ENCODE assay signal across 16 mouse cellular contexts in genomic region chr6:121371197-121371980, GRCm38 (mm10). TPM values are rescaled to one million over a fixed set of nuclear protein-coding genes. Genes with fewer than 3 reads are reported as not detected.
DNase-seq lines count a peak whose midpoint lies in the region; TF ChIP-seq lines count a peak whose summit lies in the region.
"Had no signal": no experiment of that assay in that cellular context is flagged by ENCODE, and none has a peak within 500 bp of the region (broad histone marks: within the 10 kb centered on the region; RNA-seq: fewer than 3 reads in every experiment).

No protein-coding gene starts in this region.

- no peak overlapping the region for H3K4me3 ChIP-seq in heart, embryonic 10.5 days
- no peak overlapping the region for H3K4me3 ChIP-seq in olfactory bulb, adult 2 months (ENCODE audit: insufficient read depth, low read depth, low read length)
- H3K4me3 ChIP-seq: heart, embryonic 13.5 days; hindbrain, embryonic 15.5 days; liver, embryonic 15.5 days; midbrain, embryonic 13.5 days had no signal

- H3K36me3 ChIP-seq in heart, embryonic 10.5 days: no peaks in the 10 kb centered on the region
- H3K36me3 ChIP-seq: heart, embryonic 13.5 days; hindbrain, embryonic 15.5 days; liver, embryonic 15.5 days; midbrain, embryonic 13.5 days had no signal

- no peak overlapping the region for H3K27ac ChIP-seq in heart, embryonic 10.5 days
- H3K27ac ChIP-seq in olfactory bulb, adult 2 months (ENCODE audit: insufficient read depth, low read depth, low read length): peak overlapping the region; percentile 2; the same call in 1 of the 2 replicates
- H3K27ac ChIP-seq: heart, embryonic 13.5 days; hindbrain, embryonic 15.5 days; liver, embryonic 15.5 days; macrophage; midbrain, embryonic 13.5 days had no signal

- DNase-seq in adrenal gland, adult 2 months: peak; percentile 29
- no peak for DNase-seq in adrenal gland, adult 18-20 months (ENCODE audit: low spot score in 2 of 2)
- DNase-seq in heart, adult 9 months (ENCODE audit: low spot score in 2 of 2): peak; percentile 47 to 53
- DNase-seq in heart, embryonic 10.5 days (ENCODE audit: low spot score): no peak
- DNase-seq in right cerebral cortex, adult 18-20 months: peak; percentile 34
- DNase-seq in right cerebral cortex, postnatal 10 days (ENCODE audit: low spot score in 2 of 2): no peak
- DNase-seq in cerebellum, adult 11 months: no peak
- DNase-seq: cerebellum, adult 9-10 months; embryo, embryonic 11 days had no signal

- no peak for TF ChIP-seq POLR2A in olfactory bulb, adult 2 months (IDR thresholded peaks at IDR 0.05; ENCODE audit: insufficient read depth, low read depth, low read length)

- peaks cover 14% of the 10 kb centered on the region for H3K27me3 ChIP-seq in heart, embryonic 10.5 days (ENCODE audit: insufficient read depth, poor library complexity, severe bottlenecking)
- H3K27me3 ChIP-seq: hindbrain, embryonic 15.5 days; liver, embryonic 15.5 days; midbrain, embryonic 13.5 days; Patski had no signal

- no peak for TF ChIP-seq CTCF in olfactory bulb, adult 2 months (IDR thresholded peaks at IDR 0.05; ENCODE audit: insufficient read depth, low read depth, low read length)

- H3K4me1 ChIP-seq in heart, embryonic 10.5 days: no peaks in the 10 kb centered on the region
- peaks cover 3% of the 10 kb centered on the region for H3K4me1 ChIP-seq in olfactory bulb, adult 2 months (ENCODE audit: control insufficient read depth, insufficient read depth, low read length)
- H3K4me1 ChIP-seq: heart, embryonic 13.5 days; hindbrain, embryonic 15.5 days; liver, embryonic 15.5 days; midbrain, embryonic 13.5 days had no signal

- 72% methylated on average over 10 of the region's 10 CpGs for WGBS in heart, embryonic 10.5 days
- WGBS in olfactory bulb, adult 2 months: 54% methylated on average over 10 of the region's 10 CpGs

- no peaks in the 10 kb centered on the region for H3K9me3 ChIP-seq in heart, embryonic 10.5 days
- H3K9me3 ChIP-seq: heart, embryonic 13.5 days; hindbrain, embryonic 15.5 days; liver, embryonic 15.5 days; midbrain, embryonic 13.5 days had no signal

RNA-seq across cellular contexts. Expression of gene Slc6a12, which starts 28.5 kb away (rescaled TPM):
- total RNA-seq in adrenal gland, adult 2 months (2021): under 1 TPM; 0.48 to 0.95 TPM
- polyA plus RNA-seq in adrenal gland, adult 2 months (2012; rRNA removed): 0.36 and 0.44 TPM in 2 replicates
- under 1 TPM; 0.13 to 0.58 TPM for total RNA-seq in adrenal gland, adult 18-20 months (2021)
- 0.25 TPM in 1 of 2 replicates, not detected in the other for polyA plus RNA-seq in heart, embryonic 10.5 days (2016; fragmentation: Nextera tagmentation; extraction: Ambion mirVana)
- not detected in 2 replicates for polyA plus RNA-seq in olfactory bulb, adult 2 months (2012; ENCODE audit: insufficient read depth, insufficient read length, low replicate concordance, missing spikeins)
- polyA plus RNA-seq: heart, embryonic 13.5 days; macrophage had no signal

Comparison
In these comparisons a context has a peak if more than half of its experiments do, and no peak if none do; other contexts are left out.
1. DNase-seq: peak in adrenal gland, adult 2 months (single experiment), heart, adult 9 months (2 of 2) and right cerebral cortex, adult 18-20 months (single experiment); none in adrenal gland, adult 18-20 months (0 of 2), heart, embryonic 10.5 days (single experiment), right cerebral cortex, postnatal 10 days (0 of 2) and cerebellum, adult 11 months (single experiment).